Mouse (Mus musculus): Measurements from ENCODE around the gene Uap1l1.

Gene Uap1l1

GRCm38 (mm10) chr2:25311491-25311891, 54.0 kb downstream of the Uap1l1 start:
- no peak for DNase-seq

- no peak for DNase-seq
Measured at GRCm38 (mm10) chr2:25310969-25311368, 54.5 kb downstream of the Uap1l1 start.

GRCm38 (mm10) chr2:25310180-25310579, 55.3 kb downstream of the Uap1l1 start:
- DNase-seq: no peak

All from lung, adult 18-20 months (tissue).